Comparison of ENCODE assay signal across 15 mouse cellular contexts in the genomic region with DNA sequence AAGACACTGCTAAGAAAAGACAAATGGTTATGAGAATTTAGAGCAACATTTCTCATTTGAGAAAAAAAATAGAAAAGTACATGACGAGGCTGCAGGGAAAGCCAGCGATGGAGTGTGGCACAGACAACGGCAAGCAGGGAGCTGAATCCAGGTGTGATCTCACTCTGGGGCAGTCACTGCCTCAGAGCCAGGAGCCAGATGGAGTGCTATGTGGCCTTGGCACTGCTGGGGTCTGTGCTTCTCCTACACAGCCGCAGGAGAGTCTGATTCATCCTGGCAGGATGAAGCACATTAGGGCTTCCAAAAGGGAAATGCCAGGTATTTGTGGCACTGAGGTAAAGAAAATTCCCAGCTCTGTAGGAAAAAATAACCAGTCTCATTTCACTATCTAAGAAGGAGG. TPM values are rescaled to one million over a fixed set of nuclear protein-coding genes. Genes with fewer than 3 reads are reported as not detected.
DNase-seq lines count a peak whose midpoint lies in the region; ATAC-seq lines count a peak whose summit lies in the region.
"Had no signal": no experiment of that assay in that cellular context is flagged by ENCODE, and none has a peak within 500 bp of the region (broad histone marks: within the 10 kb centered on the region; RNA-seq: fewer than 3 reads in every experiment).

No protein-coding gene starts in this region.

- ATAC-seq in intestine, embryonic 14.5 days (replicated peaks; ENCODE audit: low FRiP score, low TSS enrichment, low read depth) = no peak
- no peak for ATAC-seq in intestine, embryonic 15.5 days

- DNase-seq in intestine, embryonic 14.5 days (ENCODE audit: low spot score) = peak; percentile 20
- peak; percentile 58 for DNase-seq in cerebellum, adult 11-12 months
- DNase-seq in cerebellum, postnatal 10 days = peak; percentile 34 to 39
- peak; percentile 66 to 77 for DNase-seq in left cerebral cortex, postnatal 36 days (ENCODE audit: low spot score in 2 of 2)
- no peak for DNase-seq in ovary, postnatal 36 days (ENCODE audit: low spot score)
- no peak for DNase-seq in liver
- DNase-seq: adrenal gland, adult 2 months; gastrocnemius, postnatal 25 days; kidney, postnatal 25 days had no signal

- H3K4me2 ChIP-seq in intestine, embryonic 14.5 days (ENCODE audit: low read length) = no peak overlapping the region
- no peak overlapping the region for H3K4me2 ChIP-seq in intestine, embryonic 15.5 days (replicated peaks)
- H3K4me2 ChIP-seq: heart, embryonic 15.5 days; limb, embryonic 15.5 days; lung, embryonic 15.5 days had no signal

- no peak overlapping the region for H3K27ac ChIP-seq in intestine, embryonic 14.5 days (ENCODE audit: low read depth)
- H3K27ac ChIP-seq in intestine, embryonic 15.5 days = no peak overlapping the region
- H3K27ac ChIP-seq: heart, embryonic 15.5 days; limb, embryonic 15.5 days; lung, embryonic 15.5 days had no signal

- no peaks in the 10 kb centered on the region for H3K36me3 ChIP-seq in intestine, embryonic 14.5 days (ENCODE audit: control insufficient read depth, insufficient read depth, low read length)
- H3K36me3 ChIP-seq in intestine, embryonic 15.5 days = no peaks in the 10 kb centered on the region
- H3K36me3 ChIP-seq: heart, embryonic 15.5 days; limb, embryonic 15.5 days; lung, embryonic 15.5 days had no signal

- H3K9ac ChIP-seq in intestine, embryonic 14.5 days (ENCODE audit: low read length) = no peak overlapping the region
- H3K9ac ChIP-seq in intestine, embryonic 15.5 days = no peak overlapping the region
- H3K9ac ChIP-seq: heart, embryonic 15.5 days; limb, embryonic 15.5 days; lung, embryonic 15.5 days had no signal

- no peaks in the 10 kb centered on the region for H3K4me1 ChIP-seq in intestine, embryonic 14.5 days (replicated peaks; ENCODE audit: control insufficient read depth, insufficient read depth, low read length)
- no peaks in the 10 kb centered on the region for H3K4me1 ChIP-seq in intestine, embryonic 15.5 days (replicated peaks)
- H3K4me1 ChIP-seq: heart, embryonic 15.5 days; limb, embryonic 15.5 days; lung, embryonic 15.5 days had no signal

- intact Hi-C loops in left cerebral cortex, postnatal 36 days (cut with DNase I) = no loop called here

- H3K27me3 ChIP-seq in intestine, embryonic 14.5 days (replicated peaks; ENCODE audit: control insufficient read depth, insufficient read depth, low read length) = no peaks in the 10 kb centered on the region
- no peaks in the 10 kb centered on the region for H3K27me3 ChIP-seq in intestine, embryonic 15.5 days (replicated peaks)
- H3K27me3 ChIP-seq: heart, embryonic 15.5 days; limb, embryonic 15.5 days; lung, embryonic 15.5 days had no signal

- H3K4me3 ChIP-seq in intestine, embryonic 14.5 days (ENCODE audit: low read depth, low read length) = no peak overlapping the region
- H3K4me3 ChIP-seq in intestine, embryonic 15.5 days (replicated peaks) = no peak overlapping the region
- H3K4me3 ChIP-seq: erythroblast, embryonic 14.5 days; heart, embryonic 15.5 days; limb, embryonic 15.5 days; lung, embryonic 15.5 days had no signal

- no peaks in the 10 kb centered on the region for H3K9me3 ChIP-seq in intestine, embryonic 14.5 days (ENCODE audit: control insufficient read depth, low read length)
- H3K9me3 ChIP-seq in intestine, embryonic 15.5 days = no peaks in the 10 kb centered on the region
- H3K9me3 ChIP-seq: heart, embryonic 15.5 days; limb, embryonic 15.5 days; lung, embryonic 15.5 days had no signal

- WGBS in intestine, embryonic 14.5 days = 74% methylated on average over 4 of the region's 4 CpGs
- WGBS in intestine, embryonic 15.5 days = 84% methylated on average over 4 of the region's 4 CpGs

RNA-seq across cellular contexts. Expression of a gene that starts 45.5 kb away (rescaled TPM):
- polyA plus RNA-seq in intestine, embryonic 14.5 days (2014; fragmentation: Nextera tagmentation; extraction: Ambion mirVana) = 0.91 and 1.0 TPM in 2 replicates
- polyA plus RNA-seq in intestine, embryonic 15.5 days (2015; fragmentation: Nextera tagmentation; extraction: Ambion mirVana) = 0.70 and 1.2 TPM in 2 replicates
- 10 to 100 TPM; 85.5 to 96.2 TPM for total RNA-seq in left cerebral cortex, postnatal 36 days (2021)
- total RNA-seq: common myeloid progenitor, adult 5-6 weeks had no signal

Comparison
In these comparisons a context has a peak if more than half of its experiments do, and no peak if none do; other contexts are left out.
1. DNase-seq: peak in intestine, embryonic 14.5 days (single experiment), cerebellum, adult 11-12 months (single experiment), cerebellum, postnatal 10 days (2 of 2) and left cerebral cortex, postnatal 36 days (2 of 2); none in ovary, postnatal 36 days (single experiment) and liver (single experiment).